Mouse (Mus musculus): Measurements from ENCODE around the gene Sfi1.
"Not testable (repeated sequence)": the region's sequence is repeated elsewhere in the genome, so short reads cannot be mapped to it uniquely, and the experiment has no call there.

GRCm38 (mm10) chr11:3135956-3136355 is 57.3 kb downstream of the Sfi1 start:
- TF ChIP-seq CTCF (IDR thresholded peaks at IDR 0.05; ENCODE audit: insufficient read depth, low read length); POLR2A (IDR thresholded peaks at IDR 0.05; ENCODE audit: borderline replicate concordance, extremely low read depth, low read depth, low read length): not testable (repeated sequence)

Measured in lung, adult 2 months (tissue).